Mouse (Mus musculus) CD4-positive, CD25-positive, alpha-beta regulatory T cell, adult 4 months (primary cell): ENCODE results near the gene Arsb. TPM values are rescaled to one million over a fixed set of nuclear protein-coding genes. Genes with fewer than 3 reads are reported as not detected.

Experiments used
- ATAC-seq: one replicate; pipeline ENCODE4 v1.8.0; 2017
- polyA plus RNA-seq, 2 experiments: library from polyadenylated mRNA; unstranded; fragments of 100-300 nt; shearing (Covaris generic); gene quantifications; one replicate each; pipeline ENCODE4 v1.2.1; 2017

The Arsb gene
- polyA plus RNA-seq: 1 to 10 TPM; 8.7 to 9.1 TPM

DNA sequence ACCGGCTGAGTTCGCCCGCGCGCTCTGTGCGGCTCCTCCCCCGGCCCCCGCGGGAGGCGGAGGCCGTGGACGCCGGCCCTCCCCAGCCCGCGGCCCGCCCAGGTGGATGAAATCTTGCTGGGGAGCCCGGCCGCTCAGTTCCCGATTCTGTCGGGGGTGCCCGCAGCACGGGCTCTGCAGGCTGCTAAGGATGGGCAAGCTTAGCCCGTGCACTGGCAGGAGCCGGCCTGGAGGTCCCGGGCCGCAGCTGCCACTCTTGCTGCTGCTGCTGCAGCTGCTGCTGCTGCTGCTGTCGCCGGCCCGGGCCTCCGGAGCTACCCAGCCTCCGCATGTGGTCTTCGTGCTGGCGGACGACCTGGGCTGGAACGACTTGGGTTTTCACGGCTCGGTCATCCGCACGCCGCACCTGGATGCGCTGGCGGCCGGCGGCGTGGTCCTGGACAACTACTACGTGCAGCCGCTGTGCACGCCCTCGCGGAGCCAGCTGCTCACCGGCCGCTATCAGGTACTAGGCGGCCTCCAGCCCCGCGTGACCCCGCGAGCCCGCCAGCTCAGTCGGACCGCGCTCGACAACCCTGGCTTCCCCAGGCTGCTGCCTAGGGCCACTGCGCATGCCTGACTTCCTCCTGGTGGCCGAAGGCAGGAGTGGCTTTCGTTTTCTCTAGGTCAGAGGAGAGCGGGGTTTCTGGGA, at the start of gene Arsb:
TSS of gene Arsb (plus strand) at position 43 of the 691 bp plus-strand sequence.
- peak; percentile 83 for ATAC-seq

DNA sequence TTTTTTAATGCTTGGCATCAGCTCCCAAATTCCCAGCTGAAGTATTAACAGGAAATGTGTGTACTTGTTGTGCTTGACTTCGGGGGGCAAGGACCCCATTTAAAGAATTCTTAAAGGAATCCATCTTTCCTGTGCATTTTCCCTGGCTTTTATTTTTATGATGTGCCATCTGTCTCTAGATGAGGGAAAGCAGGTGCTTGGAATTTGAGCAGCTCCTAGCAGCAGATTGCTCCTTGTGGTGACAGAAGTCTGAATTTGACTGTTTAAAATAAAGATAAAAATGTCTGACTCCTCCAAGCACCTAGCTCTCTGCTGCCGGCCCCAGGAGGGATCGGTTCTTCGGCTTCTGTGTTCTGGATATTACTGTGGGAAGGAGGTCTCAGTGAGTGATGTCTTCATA, 49.5 kb upstream of the Arsb start:
- ATAC-seq: no peak

DNA sequence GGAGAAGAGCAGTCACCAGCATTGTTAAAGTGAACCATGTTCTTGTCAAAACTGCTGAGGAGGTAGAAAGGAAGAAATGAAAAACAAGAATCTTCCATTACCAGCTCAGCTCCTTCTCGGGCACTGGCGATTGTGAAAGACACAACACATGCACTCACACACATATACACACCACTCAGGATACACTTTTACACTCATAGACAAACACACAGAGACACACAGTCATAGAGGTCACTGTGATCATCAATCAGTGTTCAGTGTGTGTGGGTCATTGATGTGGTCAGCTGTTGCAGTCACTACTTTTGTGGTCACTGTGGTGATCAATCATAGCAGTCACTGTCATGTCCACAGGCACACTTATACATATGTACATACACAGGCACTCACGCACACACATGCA, 48.0 kb upstream of the Arsb start:
- no peak for ATAC-seq

DNA sequence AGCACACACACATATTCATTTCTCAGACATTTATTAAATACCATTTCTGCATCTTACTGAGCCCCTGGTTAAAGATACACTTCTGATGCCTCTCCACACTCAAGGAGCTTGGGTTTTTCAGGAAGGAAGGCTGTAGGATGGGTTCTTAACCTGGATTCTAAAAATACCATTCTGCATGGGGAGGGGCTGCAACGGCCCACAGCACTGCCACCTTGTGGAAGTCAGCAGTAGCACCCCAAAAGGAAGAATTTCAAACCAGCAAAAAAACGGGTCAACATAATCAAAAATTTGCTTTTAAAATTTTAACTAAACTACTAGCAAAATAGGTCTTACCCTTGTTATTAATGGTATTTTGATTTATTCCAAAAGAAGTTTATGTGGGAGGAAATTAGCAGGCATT, 47.2 kb upstream of the Arsb start:
- ATAC-seq: peak; percentile 71

DNA sequence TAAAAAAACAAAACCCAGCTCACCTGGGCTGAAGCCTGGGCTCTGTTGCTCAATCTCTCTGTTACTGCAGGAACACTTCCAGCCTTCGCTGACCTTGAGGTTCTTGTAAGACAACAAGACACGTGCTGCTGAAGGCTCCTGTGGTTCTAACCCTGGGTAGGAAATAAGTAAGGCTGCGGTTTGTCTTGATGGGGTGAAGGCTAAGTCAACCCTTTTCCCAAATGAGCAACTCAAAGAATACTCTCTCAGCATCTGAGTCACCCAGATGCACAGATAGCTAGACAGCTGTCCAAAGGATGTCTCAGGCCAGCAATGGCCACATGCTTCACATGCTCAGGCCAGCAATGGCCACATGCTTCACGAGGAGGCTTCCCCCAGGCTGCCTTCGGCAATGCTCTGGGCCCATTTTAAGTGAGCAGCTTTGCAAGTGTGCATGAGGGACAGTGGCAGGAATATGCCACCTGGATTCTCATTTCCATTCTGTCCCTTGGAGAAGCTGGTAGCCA, 36.2 kb upstream of the Arsb start:
- ATAC-seq: no peak

DNA sequence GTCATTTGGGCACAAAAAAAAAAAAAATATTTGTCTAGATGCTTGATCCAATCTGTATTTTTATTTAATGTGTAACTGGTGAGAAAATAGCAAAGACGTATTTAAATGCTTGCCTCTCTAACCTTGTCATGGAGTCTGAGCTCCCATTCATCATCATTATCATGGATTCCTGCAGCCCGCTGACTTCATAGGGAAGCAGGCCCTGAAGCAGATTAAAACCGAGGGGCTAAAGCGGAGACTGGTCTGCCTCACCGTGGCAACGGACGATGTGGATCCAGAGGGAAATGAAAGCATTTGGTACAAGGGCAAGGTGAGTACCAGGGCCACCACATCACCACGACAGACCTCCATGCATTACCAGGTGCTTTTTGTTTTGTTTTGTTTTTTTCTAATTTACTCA, 27.3 kb upstream of the Arsb start:
- ATAC-seq: no peak

DNA sequence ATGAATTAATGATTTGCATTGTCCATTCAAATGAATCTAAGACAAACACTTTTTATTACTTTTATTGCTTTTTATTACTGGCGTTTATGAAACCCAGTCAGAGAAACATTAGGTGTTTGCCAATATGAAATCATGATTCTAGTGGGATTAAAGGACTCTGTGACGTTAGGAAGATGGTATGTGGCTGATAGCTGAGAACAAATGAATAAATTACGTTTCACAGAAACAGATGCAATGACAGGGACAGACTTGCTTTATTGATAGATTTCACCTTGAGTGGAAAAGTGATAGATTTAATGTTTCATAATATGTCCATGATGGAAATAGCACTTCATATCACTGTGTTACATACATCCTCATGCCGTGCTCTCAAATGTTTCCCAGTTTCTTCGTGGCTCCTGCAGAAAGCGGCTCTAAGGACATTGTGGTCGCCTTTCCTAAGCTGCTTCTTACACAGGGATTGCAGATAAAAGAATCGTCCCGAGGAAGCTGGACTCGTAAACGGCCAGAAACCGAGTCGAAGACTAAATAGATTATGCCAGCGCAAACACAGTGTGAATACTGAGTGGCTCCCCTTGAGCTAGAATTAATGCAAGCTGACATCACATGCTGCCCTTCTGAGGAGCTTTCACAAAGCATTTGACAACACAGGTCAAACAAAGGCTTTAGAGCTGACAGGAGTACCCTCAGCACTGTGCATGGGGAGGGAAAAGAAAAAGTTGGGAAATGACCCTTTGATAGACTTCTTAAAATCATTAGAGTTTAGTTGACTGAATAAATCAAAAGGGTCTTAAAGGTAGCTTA, 18.6 kb upstream of the Arsb start:
- no peak for ATAC-seq

DNA sequence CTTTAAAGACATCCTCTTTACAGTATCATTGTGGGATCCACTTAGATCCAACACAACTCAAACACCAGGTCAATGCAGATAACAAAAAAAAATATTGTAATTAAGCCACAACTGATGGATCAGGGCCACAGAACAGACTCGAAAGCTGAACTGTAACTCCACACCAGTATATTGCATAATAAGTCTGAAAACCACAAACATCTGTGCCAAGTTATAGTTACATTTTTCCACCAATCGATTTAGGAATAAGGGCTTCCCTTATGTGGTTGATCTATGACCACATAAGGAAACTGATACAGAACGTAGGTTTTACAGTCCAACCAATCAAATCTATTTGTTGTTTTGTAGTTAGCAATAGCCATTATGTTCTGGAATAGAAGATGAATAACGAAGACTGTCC, 16.3 kb upstream of the Arsb start:
- ATAC-seq: no peak

DNA sequence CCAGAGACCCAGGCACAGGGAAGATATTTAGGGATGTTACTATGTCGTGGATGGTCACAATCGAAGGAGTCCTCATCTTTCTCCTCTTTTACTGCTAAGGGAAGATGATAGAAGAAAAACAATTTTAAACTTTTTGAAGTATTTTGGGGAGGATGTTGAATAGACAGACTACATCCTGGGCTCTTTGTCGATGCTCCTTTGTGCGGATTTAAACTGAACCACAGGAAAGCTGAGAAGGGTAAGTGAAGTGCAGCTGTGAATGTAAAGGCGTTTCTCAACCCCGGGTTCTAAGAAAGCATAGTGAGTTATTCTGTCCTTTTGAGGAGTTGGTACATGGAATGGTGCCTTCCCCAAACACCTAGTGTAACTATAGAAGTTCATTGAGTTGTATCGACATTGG, 14.8 kb upstream of the Arsb start:
- peak; percentile 41 for ATAC-seq

DNA sequence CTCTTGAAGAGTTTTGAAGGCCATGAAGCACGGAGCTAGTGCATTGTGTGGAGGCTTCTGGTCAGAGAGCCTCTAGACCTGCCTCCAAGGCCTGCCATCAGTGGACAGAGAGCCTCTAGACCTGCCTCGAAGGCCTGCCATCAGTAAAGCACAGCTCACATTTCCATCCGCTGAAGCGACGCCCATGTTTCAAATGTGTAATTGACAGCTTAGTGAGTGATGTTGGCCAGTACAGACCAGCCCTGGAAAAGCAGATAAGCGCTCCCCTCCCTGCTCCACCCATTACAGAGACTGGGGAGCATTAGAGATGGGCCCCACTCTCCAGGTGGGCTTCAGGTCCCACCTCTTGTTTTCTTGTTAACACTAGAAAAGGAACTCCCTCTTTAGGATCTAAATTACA, 13.9 kb upstream of the Arsb start:
- ATAC-seq: no peak

DNA sequence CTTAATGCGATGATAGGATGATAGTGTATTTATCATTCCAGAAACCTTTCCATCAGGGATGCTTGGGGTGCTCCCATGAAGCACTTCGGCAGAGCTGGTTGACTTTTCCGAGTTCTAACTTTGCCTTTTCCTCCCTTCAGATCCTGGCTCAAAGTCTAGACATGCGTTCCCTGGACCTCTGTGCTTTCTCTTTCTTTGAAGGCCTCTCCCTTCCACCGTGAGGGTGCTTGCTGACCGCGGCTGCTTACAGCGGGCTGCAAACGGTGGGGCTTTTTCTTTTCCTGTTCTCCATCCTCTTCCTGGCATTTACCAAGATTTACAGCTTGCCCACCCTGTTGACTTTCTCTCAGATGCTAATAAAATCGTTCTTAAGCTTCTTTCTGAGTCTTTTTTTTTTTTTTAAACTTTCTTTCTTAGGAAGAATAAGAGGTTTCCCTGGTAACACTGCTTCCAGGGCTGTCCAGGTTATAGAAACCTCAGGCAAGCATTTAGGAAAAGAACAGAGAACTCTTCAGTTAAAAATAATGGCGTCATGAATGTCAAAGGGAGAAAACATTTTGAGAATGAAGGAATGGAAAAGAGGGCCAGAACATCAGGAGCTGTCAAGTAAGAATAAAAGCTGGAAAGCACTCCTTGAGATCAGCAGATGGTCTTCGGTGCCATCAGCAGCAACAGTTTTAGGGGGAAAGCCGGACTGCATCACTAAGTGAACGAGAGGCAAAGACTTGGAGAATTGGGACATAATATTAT, 13.1 kb upstream of the Arsb start:
- ATAC-seq: no peak

DNA sequence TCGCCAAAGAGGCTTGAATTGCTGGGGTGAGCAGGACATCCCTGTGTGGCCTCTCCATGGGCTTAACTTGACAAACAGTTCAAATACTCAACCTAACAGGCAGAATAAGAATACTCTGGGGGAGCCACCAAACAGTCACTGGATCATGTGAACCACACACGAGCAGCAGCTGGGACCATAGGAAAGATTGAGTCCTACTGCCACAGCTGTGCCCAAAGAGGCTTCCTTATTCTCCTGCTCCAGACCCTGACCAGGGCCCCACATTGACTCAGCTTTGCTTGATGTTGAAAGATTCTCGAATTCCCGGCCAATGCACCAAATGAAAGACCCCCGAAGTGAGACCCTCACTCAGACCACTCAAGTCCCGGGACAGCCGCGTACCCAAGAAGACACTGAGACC, 9.6 kb upstream of the Arsb start:
- ATAC-seq: no peak

DNA sequence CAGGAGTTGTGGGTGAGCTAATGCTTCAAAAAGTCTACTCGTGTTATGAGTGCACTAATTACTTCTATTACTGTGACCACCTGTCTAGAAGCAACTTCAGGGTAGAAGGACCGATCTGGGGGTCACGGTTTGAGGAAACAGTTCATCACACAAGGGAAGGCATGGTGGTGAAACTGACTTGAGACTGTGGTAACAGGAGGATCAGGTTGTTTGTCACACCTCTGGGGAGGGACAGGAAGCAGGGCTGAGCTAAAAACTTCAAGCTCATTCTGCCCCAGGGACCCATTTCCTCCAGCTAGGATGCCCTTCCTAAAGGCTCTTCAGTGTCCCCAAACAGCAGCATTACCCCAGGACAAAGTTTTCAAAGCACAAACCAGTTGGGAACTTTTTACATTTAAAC, 8.6 kb upstream of the Arsb start:
- ATAC-seq: peak; percentile 91

DNA sequence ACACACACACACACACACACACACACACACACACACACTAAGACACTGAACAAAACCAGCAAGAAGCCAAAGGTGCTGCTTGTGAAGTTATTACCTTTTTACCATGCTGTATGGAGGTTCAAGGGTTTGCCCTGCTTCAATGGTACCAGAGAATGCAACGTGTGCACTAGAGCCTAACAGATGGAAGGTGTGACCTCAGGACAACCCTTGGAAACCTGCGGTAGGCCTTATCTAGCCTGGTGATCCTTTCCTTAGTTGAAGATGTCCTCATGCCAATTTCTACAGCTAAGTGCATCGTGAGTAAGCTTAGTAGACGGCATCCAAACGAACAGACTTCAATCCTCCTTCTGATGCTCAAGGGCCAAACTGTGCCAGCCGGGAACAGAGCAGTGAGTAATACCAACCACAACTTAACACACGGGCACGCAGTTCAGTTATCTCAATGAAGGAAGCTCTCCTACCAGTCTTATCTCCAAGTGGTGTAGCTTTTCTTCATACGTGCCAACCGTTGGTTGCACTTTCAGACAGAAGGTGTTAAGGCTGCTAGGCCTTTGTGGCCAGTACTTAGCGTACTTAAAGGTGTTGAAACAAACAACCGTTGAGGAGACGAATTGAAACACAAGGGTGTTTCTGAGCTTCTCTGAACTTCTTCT, 7.0 kb upstream of the Arsb start:
- no peak for ATAC-seq

DNA sequence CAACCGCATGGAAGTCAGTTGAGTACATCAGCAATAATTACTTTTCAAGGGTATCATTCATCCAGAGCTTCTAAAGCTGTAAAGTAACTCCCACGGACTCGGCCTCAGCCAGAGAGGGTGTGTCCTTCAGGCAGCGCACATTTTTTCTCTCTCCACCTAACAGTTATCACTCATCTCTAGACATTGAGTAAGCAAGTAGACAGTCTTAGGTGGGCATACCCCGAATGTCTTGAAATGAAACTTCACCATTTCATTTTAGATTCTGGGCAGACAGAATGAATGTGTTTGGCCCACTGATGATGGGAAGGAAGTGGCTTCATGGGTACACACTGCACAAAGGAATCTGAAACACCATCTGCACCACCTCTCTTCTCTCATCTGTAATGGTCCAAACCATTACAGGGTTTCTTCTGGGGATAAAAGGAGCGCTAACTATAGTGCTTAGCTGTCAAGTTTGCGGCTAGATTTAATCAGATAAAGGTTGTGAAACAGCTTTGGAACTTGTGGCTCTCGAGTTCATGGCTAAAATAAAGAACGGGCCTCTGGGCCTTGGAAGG, 321 bp upstream of the Arsb start:
- ATAC-seq: peak; percentile 67

DNA sequence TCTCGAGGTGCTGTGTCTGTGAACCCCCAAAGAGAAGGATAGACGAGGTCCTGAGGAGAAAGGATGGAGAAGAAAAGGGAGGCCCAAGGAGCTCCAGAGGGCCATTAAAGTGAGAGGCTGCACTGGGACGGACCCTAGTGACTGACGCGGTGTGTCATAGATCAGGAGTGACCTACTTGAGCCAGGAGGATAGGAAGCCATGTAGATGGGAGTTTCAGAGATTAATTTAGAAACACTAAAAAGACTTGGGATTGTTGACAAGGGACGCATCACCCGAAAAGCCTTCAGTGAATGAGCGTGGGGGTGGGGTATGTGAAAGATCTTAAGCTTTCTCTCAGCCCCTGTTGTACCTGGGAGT, 828 bp downstream of the Arsb start:
- ATAC-seq: peak; percentile 13

DNA sequence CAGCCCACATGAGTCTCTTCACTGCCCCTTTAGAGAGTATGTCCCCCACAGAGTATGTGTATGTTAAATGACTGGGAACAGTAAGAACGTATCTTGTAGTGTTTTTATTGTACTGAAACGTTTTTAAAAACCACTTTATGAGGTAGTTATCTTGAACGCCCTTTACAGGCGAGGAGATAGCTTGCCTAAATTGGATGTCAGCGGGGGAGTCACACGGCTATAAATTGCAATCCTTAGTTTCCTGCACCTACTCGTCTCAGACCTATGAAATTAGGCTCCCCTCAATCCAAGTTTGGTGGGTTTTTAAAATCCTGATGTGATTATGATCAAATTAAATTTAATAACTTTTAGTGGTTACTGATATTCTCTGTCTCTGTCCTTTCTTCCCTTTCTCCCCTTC, 1.4 kb downstream of the Arsb start:
- no peak for ATAC-seq

DNA sequence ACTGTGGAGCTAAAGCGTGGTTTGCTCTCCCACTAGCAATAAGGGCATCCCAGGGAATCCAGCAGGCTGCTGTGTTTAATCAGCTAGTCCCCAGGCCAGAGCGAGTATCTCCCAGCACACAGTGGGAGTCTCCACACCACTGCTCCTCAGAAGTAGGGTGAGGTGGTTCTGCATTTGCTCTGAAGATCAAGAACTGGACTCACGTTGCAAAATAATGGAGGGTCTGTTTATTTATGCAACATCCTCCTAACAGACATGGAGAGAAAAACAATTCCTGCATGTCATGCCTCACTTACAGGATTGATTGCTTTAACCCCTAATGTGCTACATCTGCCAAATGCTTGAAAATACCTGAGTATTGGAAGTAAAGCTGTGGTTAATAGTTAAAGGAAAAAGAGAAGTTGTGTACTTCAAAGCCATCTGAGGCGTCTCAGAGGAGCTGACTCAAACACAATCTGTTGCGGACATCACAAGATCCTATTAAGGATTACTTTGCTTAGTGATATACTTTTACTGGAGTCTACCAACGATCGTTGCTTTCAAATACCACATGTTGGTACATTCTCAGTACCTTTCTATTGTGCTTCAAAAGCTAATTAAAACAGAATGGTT, 2.4 kb downstream of the Arsb start:
- ATAC-seq: no peak

DNA sequence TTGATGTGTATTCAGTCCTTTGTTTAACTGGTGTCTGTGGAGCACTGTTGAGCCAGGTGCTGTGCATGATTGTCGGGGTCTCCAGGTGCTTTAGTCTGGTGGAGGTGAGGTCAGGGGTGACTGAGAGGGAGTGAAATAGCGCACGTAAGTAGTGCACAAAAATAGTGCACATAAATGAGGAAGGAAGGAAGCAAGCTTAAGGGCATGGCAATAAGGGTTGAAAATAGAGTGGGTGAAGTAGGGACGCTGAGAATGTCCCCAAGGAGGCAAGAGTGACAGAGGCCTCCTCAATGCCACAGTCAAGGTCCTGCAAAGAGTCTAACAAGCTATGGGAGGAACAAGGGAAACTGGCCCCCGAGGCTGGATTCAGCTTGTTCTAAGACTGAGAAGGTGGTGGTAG, 11.4 kb downstream of the Arsb start:
- no peak for ATAC-seq

DNA sequence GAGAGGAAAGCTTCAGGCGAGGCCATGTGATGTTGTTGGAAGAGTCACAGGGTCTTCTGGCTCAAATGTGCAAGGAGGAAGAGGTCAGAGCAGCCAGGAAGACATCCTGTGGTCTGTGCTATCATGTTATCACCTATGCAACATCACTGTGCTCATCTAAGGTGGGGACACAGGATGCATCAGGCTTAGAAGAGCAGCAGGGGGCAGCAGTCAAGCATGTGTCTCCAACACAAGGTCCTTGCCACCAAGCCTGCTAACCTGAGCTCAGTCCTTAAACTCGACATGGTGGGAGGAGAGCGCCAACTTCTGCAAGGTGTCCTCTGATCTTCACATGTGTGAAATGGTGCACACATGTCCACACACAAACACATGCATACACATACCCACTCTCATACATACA, 13.9 kb downstream of the Arsb start:
- peak; percentile 61 for ATAC-seq

DNA sequence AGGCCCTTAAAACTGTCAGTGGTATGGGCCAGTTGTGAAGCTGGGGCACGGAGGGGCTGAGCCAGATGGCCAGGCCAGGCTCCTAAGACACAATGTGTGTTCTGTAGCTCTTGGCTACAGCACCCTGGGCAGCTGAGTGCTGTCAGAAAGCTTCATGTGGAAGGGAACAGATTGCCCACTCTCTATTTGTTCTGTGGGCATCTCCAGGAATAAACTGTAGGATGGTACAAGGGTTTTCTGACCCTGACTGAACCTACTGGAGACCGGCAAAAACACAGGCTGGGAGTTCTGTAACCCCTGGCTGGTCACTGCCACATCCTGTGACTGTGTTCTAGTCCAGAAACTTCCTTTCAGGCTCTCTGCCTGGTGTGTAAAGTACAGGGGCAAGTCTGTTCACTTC, 14.6 kb downstream of the Arsb start:
- no peak for ATAC-seq

DNA sequence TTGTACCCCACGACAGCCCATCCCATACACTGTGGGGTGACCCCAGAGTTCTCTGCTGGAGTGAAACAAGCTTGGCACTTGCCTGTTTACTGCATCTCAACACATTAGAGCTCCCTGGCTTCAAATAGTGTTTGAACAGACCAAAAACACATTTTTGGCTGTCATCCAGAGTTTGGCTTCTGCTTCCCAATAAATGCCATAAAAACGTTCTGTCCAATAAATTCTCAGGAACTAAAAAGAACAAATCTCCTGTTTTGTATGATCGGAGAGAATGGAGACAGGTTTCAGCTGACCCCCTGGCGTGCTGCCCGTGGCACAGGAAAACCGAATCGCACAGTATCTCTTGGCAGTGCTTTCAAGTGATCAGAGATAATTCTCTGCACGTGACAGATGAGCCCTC, 16.2 kb downstream of the Arsb start:
- no peak for ATAC-seq
